Mouse (Mus musculus) brain, embryonic 14.5 days (tissue): Measurements from ENCODE around the gene Tarbp2.

Experiments used
- CTCF ChIP-seq: fragments of 200-500 bp; IDR thresholded peaks from 2 replicates; pipeline ENCODE4 v1.5.1; 2012; ENCODE audit warnings: inconsistent platforms, mild to moderate bottlenecking, moderate library complexity, borderline replicate concordance; ENCODE audit not compliant: insufficient read depth, insufficient read length; ENCODE audit errors: extremely low read depth
- POLR2A ChIP-seq: fragments of 200-500 bp; IDR thresholded peaks from 2 replicates; pipeline ENCODE4 v1.6.1; 2012; ENCODE audit warnings: mild to moderate bottlenecking, inconsistent platforms, borderline replicate concordance; ENCODE audit not compliant: poor library complexity, insufficient read depth, insufficient read length, severe bottlenecking; ENCODE audit errors: extremely low read depth

DNA sequence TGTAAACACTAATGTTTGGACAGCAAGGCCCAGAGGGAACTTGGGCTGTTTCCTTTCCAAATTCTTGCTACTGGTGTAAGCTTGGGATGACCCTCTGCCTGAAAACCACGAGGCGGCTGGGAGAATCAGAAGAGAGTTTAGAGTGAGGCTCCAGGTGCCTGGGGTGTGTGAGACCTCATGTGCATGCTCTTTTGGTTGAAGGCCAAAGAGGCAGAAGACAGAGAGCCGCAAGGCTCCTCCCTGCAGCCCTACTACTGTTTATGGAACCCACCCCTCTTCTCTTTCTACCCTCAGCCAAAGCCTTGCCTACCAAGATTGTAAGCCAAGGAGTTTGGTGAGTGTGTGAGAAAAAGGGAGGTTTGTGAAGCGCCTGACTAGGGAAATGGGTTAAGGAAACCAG lies 2.2 kb upstream of the Tarbp2 start:
- TF ChIP-seq CTCF (no peak), POLR2A (no peak)
